Mouse (Mus musculus): ENCODE results near the gene Btbd11.

DNA sequence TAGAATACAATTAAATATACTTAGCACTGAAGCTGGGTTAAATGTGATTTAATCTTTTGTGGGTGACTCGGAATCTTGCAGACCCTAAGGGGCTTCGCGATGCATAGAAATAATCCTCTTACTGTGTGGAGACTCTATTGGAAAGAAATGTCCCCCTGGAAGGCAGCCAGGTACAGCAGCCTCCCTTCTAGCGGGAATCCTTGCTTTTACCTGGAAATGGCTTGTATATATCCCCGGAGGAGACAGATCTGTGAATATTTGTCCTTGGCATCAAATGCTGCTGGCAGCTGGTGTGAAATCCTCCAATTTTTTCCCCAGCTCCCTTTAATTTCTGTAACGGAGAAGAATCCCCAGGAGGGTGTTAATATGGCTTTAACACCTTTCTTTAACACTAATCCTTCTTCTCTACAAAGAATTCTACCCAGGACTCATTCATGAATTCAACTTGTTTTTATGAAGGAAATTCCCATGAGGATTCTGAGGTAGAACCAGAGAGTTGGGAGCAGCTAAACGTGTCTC is 146.6 kb downstream of the Btbd11 start:
- TF ChIP-seq POLR2A (IDR thresholded peaks at IDR 0.05; ENCODE audit: borderline replicate concordance, low read depth, low read length) (no peak), CTCF (IDR thresholded peaks at IDR 0.05; ENCODE audit: low read depth, low read length) (no peak)
